Mouse (Mus musculus) midbrain, embryonic 12.5 days (tissue): ENCODE measurements around the gene Slc25a23. TPM values are rescaled to one million over a fixed set of nuclear protein-coding genes. Genes with fewer than 3 reads are reported as not detected.

Experiments used
- ATAC-seq: fragments of 200-750 bp; cut with Nextera tagmentation; 2 replicates; pipeline ENCODE4 v1.8.0; 2017; ENCODE audit warnings: low read depth, moderate TSS enrichment, moderate library complexity; ENCODE audit not compliant: low FRiP score
- H3K27ac ChIP-seq: fragments of 300-500 bp; sonication (generic); replicated peaks from 2 replicates; pipeline ENCODE4 v1.5.1; 2016; ENCODE audit warnings: mild to moderate bottlenecking
- H3K27me3 ChIP-seq: fragments of 300-500 bp; sonication (generic); 2 replicates; pipeline ENCODE4 v1.6.1; 2016; ENCODE audit warnings: mild to moderate bottlenecking
- H3K36me3 ChIP-seq: fragments of 300-500 bp; sonication (generic); 2 replicates; pipeline ENCODE4 v1.6.1; 2016
- H3K4me1 ChIP-seq: fragments of 300-500 bp; sonication (generic); 2 replicates; pipeline ENCODE4 v1.6.1; 2016
- H3K4me2 ChIP-seq: fragments of 300-500 bp; sonication (generic); replicated peaks from 2 replicates; pipeline ENCODE4 v1.6.1; 2016; ENCODE audit warnings: mild to moderate bottlenecking, moderate library complexity
- H3K4me3 ChIP-seq: fragments of 300-500 bp; sonication (generic); 2 replicates; pipeline ENCODE4 v1.5.1; 2016; ENCODE audit warnings: mild to moderate bottlenecking
- H3K9ac ChIP-seq: fragments of 300-500 bp; sonication (generic); replicated peaks from 2 replicates; pipeline ENCODE4 v1.6.1; 2016; ENCODE audit warnings: mild to moderate bottlenecking, moderate library complexity
- H3K9me3 ChIP-seq: fragments of 300-500 bp; sonication (generic); 2 replicates; pipeline ENCODE4 v1.6.1; 2016; ENCODE audit warnings: mild to moderate bottlenecking
- WGBS: fragments of 180-500 bp; shearing (Covaris S2); methylation state at CpG from one replicate; pipeline ENCODE4 v1.1.7; 2016; 5-methylcytosine and 5-hydroxymethylcytosine counted together
- polyA plus RNA-seq: library from polyadenylated mRNA; unstranded; fragments of >200 nt; fragmentation: Nextera tagmentation; extraction: Ambion mirVana; gene quantifications from 2 replicates; pipeline ENCODE4 v1.2.1, GENCODE M21; 2016

The Slc25a23 gene
- 19.0 and 22.3 TPM in 2 replicates for polyA plus RNA-seq

GRCm38 (mm10) chr17:57059486-57059977 lies at the start of gene Slc25a23:
Slc25a23 (minus strand) TSS chr17:57059863.
- H3K4me2 ChIP-seq = peak within 1 kb of the TSS; percentile 83
- peak within 1 kb of the TSS; percentile 79 for H3K4me3 ChIP-seq
- peaks cover 30% of the 10 kb centered on the region for H3K4me1 ChIP-seq
- H3K9ac ChIP-seq = peak within 1 kb of the TSS; percentile 77
- WGBS = under 1% methylated on average over 22 of the region's 45 CpGs
- peak within 1 kb of the TSS; percentile 84 for H3K27ac ChIP-seq
- peaks cover 21% of the 10 kb centered on the region; the same call in 1 of the 2 replicates for H3K36me3 ChIP-seq
- H3K27me3 ChIP-seq = peaks cover 35% of the 10 kb centered on the region
- H3K9me3 ChIP-seq = no peaks in the 10 kb centered on the region
- ATAC-seq = peak; percentile 73

GRCm38 (mm10) chr17:57108666-57109171 lies 49.1 kb upstream of the Slc25a23 start:
- no peaks in the 10 kb centered on the region for H3K9me3 ChIP-seq
- H3K27ac ChIP-seq = no peak overlapping the region
- WGBS = 55% methylated on average over 5 of the region's 5 CpGs
- H3K4me2 ChIP-seq = no peak overlapping the region
- H3K36me3 ChIP-seq = no peaks in the 10 kb centered on the region
- ATAC-seq = no peak
- peaks cover 24% of the 10 kb centered on the region for H3K4me1 ChIP-seq
- H3K27me3 ChIP-seq = 0 out of 2 replicates have a peak, but pooled peaks cover 6% of the 10 kb centered on the region
- no peak overlapping the region for H3K4me3 ChIP-seq
- no peak overlapping the region for H3K9ac ChIP-seq

- no peaks in the 10 kb centered on the region for H3K9me3 ChIP-seq
- no peak overlapping the region for H3K4me3 ChIP-seq
- no peak for ATAC-seq
- H3K9ac ChIP-seq = no peak overlapping the region
- no peaks in the 10 kb centered on the region for H3K36me3 ChIP-seq
- peaks cover 24% of the 10 kb centered on the region for H3K4me1 ChIP-seq
- H3K27me3 ChIP-seq = 0 out of 2 replicates have a peak, but pooled peaks cover 6% of the 10 kb centered on the region
- no peak overlapping the region for H3K4me2 ChIP-seq
- no peak overlapping the region for H3K27ac ChIP-seq
- WGBS = 88% methylated on average over 7 of the region's 7 CpGs
Observed at GRCm38 (mm10) chr17:57108040-57108665, 48.5 kb upstream of the Slc25a23 start.

GRCm38 (mm10) chr17:57107064-57107463 lies 47.4 kb upstream of the Slc25a23 start:
- Histone ChIP-seq H3K4me2 (peak overlapping the region; percentile 86), H3K9me3 (no peaks in the 10 kb centered on the region), H3K27ac (no peak overlapping the region), H3K27me3 (0 out of 2 replicates have a peak, but pooled peaks cover 6% of the 10 kb centered on the region), H3K4me3 (no peak overlapping the region), H3K9ac (no peak overlapping the region), H3K4me1 (peaks cover 24% of the 10 kb centered on the region), H3K36me3 (no peaks in the 10 kb centered on the region)
- 87% methylated on average over 5 of the region's 5 CpGs for WGBS
- no peak for ATAC-seq

GRCm38 (mm10) chr17:57106035-57106368 lies 46.3 kb upstream of the Slc25a23 start:
- Histone ChIP-seq H3K9me3 (no peaks in the 10 kb centered on the region), H3K36me3 (no peaks in the 10 kb centered on the region), H3K4me2 (peak overlapping the region; percentile 86), H3K4me1 (peaks cover 24% of the 10 kb centered on the region), H3K4me3 (peak overlapping the region; percentile 61), H3K27ac (no peak overlapping the region), H3K27me3 (0 out of 2 replicates have a peak, but pooled peaks cover 6% of the 10 kb centered on the region), H3K9ac (peak overlapping the region; percentile 74)
- no peak for ATAC-seq
- WGBS = 6% methylated on average over 9 of the region's 9 CpGs

- under 1% methylated on average over 54 of the region's 61 CpGs for whole genome bisulfite sequencing
- no peaks in the 10 kb centered on the region for H3K36me3 ChIP-seq
- peaks cover 24% of the 10 kb centered on the region for H3K4me1 ChIP-seq
- H3K4me3 ChIP-seq = peak within 1 kb of the TSS; percentile 61
- ATAC-seq = peak; percentile 86
- 0 out of 2 replicates have a peak, but pooled peaks cover 6% of the 10 kb centered on the region for H3K27me3 ChIP-seq
- no peaks in the 10 kb centered on the region for H3K9me3 ChIP-seq
- H3K4me2 ChIP-seq = peak within 1 kb of the TSS; percentile 86
- peak within 1 kb of the TSS; percentile 74 for H3K9ac ChIP-seq
- H3K27ac ChIP-seq = no peak within 1 kb of the TSS
Observed at GRCm38 (mm10) chr17:57105181-57106034, 45.7 kb upstream of the Slc25a23 start, which contains the start of gene Tnfsf9. Tnfsf9 (plus strand) TSS chr17:57105325.

- 0 out of 2 replicates have a peak, but pooled peaks have one; percentile 16 for ATAC-seq
- peak overlapping the region; percentile 74; the same call in 1 of the 2 replicates for H3K9ac ChIP-seq
- H3K27me3 ChIP-seq = 0 out of 2 replicates have a peak, but pooled peaks cover 6% of the 10 kb centered on the region
- H3K36me3 ChIP-seq = no peaks in the 10 kb centered on the region
- H3K4me2 ChIP-seq = peak overlapping the region; percentile 86
- H3K4me1 ChIP-seq = peaks cover 24% of the 10 kb centered on the region
- H3K4me3 ChIP-seq = peak overlapping the region; percentile 61
- H3K27ac ChIP-seq = no peak overlapping the region
- no peaks in the 10 kb centered on the region for H3K9me3 ChIP-seq
- WGBS = 48% methylated on average over 4 of the region's 4 CpGs
Observed at GRCm38 (mm10) chr17:57104496-57104895, 44.8 kb upstream of the Slc25a23 start.

- Histone ChIP-seq H3K4me1 (peaks cover 23% of the 10 kb centered on the region), H3K36me3 (no peaks in the 10 kb centered on the region), H3K9ac (no peak overlapping the region), H3K27ac (no peak overlapping the region), H3K4me3 (no peak overlapping the region), H3K9me3 (no peaks in the 10 kb centered on the region), H3K27me3 (0 out of 2 replicates have a peak, but pooled peaks cover 6% of the 10 kb centered on the region), H3K4me2 (no peak overlapping the region)
- ATAC-seq = no peak
- WGBS = 88% methylated on average over 2 of the region's 2 CpGs
Observed at GRCm38 (mm10) chr17:57102276-57102675, 42.6 kb upstream of the Slc25a23 start.

GRCm38 (mm10) chr17:57099629-57100325 lies 40.1 kb upstream of the Slc25a23 start:
- ATAC-seq = no peak
- H3K27me3 ChIP-seq = peaks cover 6% of the 10 kb centered on the region; the same call in 1 of the 2 replicates
- no peak overlapping the region for H3K4me2 ChIP-seq
- no peaks in the 10 kb centered on the region for H3K36me3 ChIP-seq
- H3K4me3 ChIP-seq = no peak overlapping the region
- H3K9ac ChIP-seq = no peak overlapping the region
- 11% methylated on average over 10 of the region's 10 CpGs for WGBS
- peaks cover 14% of the 10 kb centered on the region for H3K4me1 ChIP-seq
- no peak overlapping the region for H3K27ac ChIP-seq
- H3K9me3 ChIP-seq = no peaks in the 10 kb centered on the region

GRCm38 (mm10) chr17:57098321-57098720 lies 38.7 kb upstream of the Slc25a23 start:
- Histone ChIP-seq H3K4me1 (peaks cover 9% of the 10 kb centered on the region), H3K4me2 (no peak overlapping the region), H3K27me3 (peaks cover 12% of the 10 kb centered on the region; the same call in 1 of the 2 replicates), H3K9me3 (no peaks in the 10 kb centered on the region), H3K4me3 (no peak overlapping the region), H3K36me3 (no peaks in the 10 kb centered on the region), H3K9ac (no peak overlapping the region), H3K27ac (no peak overlapping the region)
- 85% methylated on average over 5 of the region's 5 CpGs for WGBS
- no peak for ATAC-seq

- WGBS = 1% methylated on average over 11 of the region's 11 CpGs
Observed at GRCm38 (mm10) chr17:57096623-57096920, 36.9 kb upstream of the Slc25a23 start.

More at GRCm38 (mm10) chr17:57096623-57096920, 36.9 kb upstream of the Slc25a23 start:
- Histone ChIP-seq H3K9ac (no peak overlapping the region), H3K4me3 (peak overlapping the region; percentile 21; the same call in 1 of the 2 replicates), H3K27ac (no peak overlapping the region), H3K27me3 (peaks cover 12% of the 10 kb centered on the region; the same call in 1 of the 2 replicates), H3K36me3 (no peaks in the 10 kb centered on the region), H3K9me3 (no peaks in the 10 kb centered on the region), H3K4me1 (peaks cover 9% of the 10 kb centered on the region), H3K4me2 (peak overlapping the region; percentile 44)
- ATAC-seq = peak; percentile 79
